Mouse (Mus musculus) midbrain, embryonic 14.5 days (tissue): Measurements from ENCODE around the gene Lmod3. TPM values are rescaled to one million over a fixed set of nuclear protein-coding genes. Genes with fewer than 3 reads are reported as not detected.

Source experiments
- ATAC-seq: fragments of 200-750 bp; cut with Nextera tagmentation; 2 replicates; pipeline ENCODE4 v1.8.0; 2017; ENCODE audit warnings: moderate number of reproducible peaks, moderate library complexity; ENCODE audit not compliant: low FRiP score, low TSS enrichment
- DNase-seq: peaks from one replicate; pipeline ENCODE4 v3.0.0-alpha.2; 2015
- H3K27ac ChIP-seq: fragments of 300-500 bp; sonication (generic); replicated peaks from 2 replicates; pipeline ENCODE4 v1.5.1; 2014; ENCODE audit warnings: mild to moderate bottlenecking, low read depth, low read length, moderate library complexity
- H3K27me3 ChIP-seq: fragments of 300-500 bp; sonication (generic); 2 replicates; pipeline ENCODE4 v1.6.1; 2014; ENCODE audit warnings: low read length, control low read depth, mixed read lengths; ENCODE audit not compliant: control insufficient read depth, insufficient read depth
- H3K36me3 ChIP-seq: fragments of 300-500 bp; sonication (generic); 2 replicates; pipeline ENCODE4 v1.6.1; 2014; ENCODE audit warnings: low read length, control low read depth; ENCODE audit not compliant: control insufficient read depth, insufficient read depth
- H3K4me1 ChIP-seq: fragments of 300-500 bp; sonication (generic); 2 replicates; pipeline ENCODE4 v1.6.1; 2014; ENCODE audit warnings: mild to moderate bottlenecking, antibody characterized with exemption, low read length, control low read depth; ENCODE audit not compliant: control insufficient read depth, insufficient read depth
- H3K4me2 ChIP-seq: fragments of 300-500 bp; sonication (generic); 2 replicates; pipeline ENCODE4 v1.6.1; 2014; ENCODE audit warnings: mild to moderate bottlenecking, low read length, moderate library complexity
- H3K4me3 ChIP-seq: fragments of 300-500 bp; sonication (generic); replicated peaks from 2 replicates; pipeline ENCODE4 v1.5.1; 2014; ENCODE audit warnings: low read depth, low read length
- H3K9ac ChIP-seq: fragments of 300-500 bp; sonication (generic); replicated peaks from 2 replicates; pipeline ENCODE4 v1.6.1; 2014; ENCODE audit warnings: mild to moderate bottlenecking, low read length, moderate library complexity
- H3K9me3 ChIP-seq: fragments of 300-500 bp; sonication (generic); 2 replicates; pipeline ENCODE4 v1.6.1; 2016; ENCODE audit warnings: low read length, control low read depth, mixed read lengths; ENCODE audit not compliant: control insufficient read depth
- WGBS: fragments of 180-500 bp; shearing (Covaris S2); extraction: QIAGEN DNeasy Blood & Tissue Kit; methylation state at CpG from one replicate; pipeline ENCODE4 v1.1.7; 2014; 5-methylcytosine and 5-hydroxymethylcytosine counted together
- polyA plus RNA-seq: library from polyadenylated mRNA; unstranded; fragments of >200 nt; fragmentation: Nextera tagmentation; extraction: Ambion mirVana; gene quantifications from 2 replicates; pipeline ENCODE4 v1.2.1, GENCODE M21; 2014

The Lmod3 gene
- polyA plus RNA-seq, 1 experiment from 2014 or later, result not detected

DNA sequence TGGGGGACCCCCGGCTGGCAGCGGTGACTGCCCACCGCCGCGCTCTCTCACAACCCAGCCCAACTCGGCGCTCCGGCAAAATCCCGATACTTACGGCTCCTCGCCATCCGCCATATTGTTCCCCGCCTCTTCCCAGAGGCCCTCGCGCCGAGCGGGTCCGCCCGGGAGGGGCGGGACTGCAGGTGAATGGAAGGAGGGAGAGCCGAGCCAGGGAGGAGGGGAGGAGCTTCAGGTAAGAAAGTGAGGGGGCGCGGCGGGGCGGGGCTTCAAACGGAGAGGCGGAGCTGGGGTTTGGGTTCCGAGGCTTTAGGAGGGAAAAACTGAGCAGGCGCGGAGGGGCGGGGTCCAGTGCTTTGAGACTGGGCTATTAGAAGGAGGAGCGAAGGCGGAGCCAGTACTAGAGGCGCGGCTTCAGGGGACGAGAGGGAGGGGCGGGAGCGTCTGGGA, 47.1 kb downstream of the Lmod3 start, which contains the start of gene Uba3:
Gene Uba3 (minus strand): TSS at position 209 of the 447 bp plus-strand sequence.
- Histone ChIP-seq H3K9ac (peak within 1 kb of the TSS; percentile 94), H3K4me3 (peak within 1 kb of the TSS; percentile 94), H3K9me3 (no peaks in the 10 kb centered on the region), H3K27ac (peak within 1 kb of the TSS; percentile 89), H3K4me2 (peak within 1 kb of the TSS; percentile 63), H3K27me3 (no peaks in the 10 kb centered on the region), H3K36me3 (0 out of 2 replicates have a peak, but pooled peaks cover 3% of the 10 kb centered on the region), H3K4me1 (peaks cover 13% of the 10 kb centered on the region)
- 1% methylated on average over 38 of the region's 38 CpGs for WGBS
- peak; percentile 99 for ATAC-seq
- DNase-seq, result peak; percentile 100

DNA sequence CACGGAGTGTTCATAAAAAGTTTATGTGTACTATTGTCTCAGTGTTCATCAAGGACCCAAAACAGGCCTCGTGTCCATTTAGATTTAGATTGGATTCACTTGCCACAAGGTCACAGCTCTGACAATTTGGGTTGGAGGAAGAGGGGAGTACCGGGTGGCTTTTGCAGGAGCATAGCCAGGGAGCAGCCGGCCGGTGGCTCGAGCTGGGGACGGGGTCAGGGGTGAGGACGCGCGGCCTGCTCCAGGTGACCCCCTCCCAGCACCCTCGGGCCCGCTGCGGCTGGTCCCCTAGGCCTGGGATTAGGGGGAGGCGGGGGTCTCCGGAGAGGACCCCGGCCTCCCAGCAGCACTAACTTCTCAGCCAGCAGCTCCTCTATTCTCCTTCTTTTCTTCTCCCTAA, 47.6 kb downstream of the Lmod3 start:
- Histone ChIP-seq H3K4me2 (peak overlapping the region; percentile 63), H3K4me1 (peaks cover 13% of the 10 kb centered on the region), H3K9me3 (no peaks in the 10 kb centered on the region), H3K9ac (peak overlapping the region; percentile 94), H3K27ac (peak overlapping the region; percentile 89), H3K27me3 (no peaks in the 10 kb centered on the region), H3K4me3 (peak overlapping the region; percentile 94), H3K36me3 (0 out of 2 replicates have a peak, but pooled peaks cover 3% of the 10 kb centered on the region)
- ATAC-seq (peak; percentile 53), DNase-seq (peak; percentile 37)
- 1% methylated on average over 16 of the region's 16 CpGs for WGBS

DNA sequence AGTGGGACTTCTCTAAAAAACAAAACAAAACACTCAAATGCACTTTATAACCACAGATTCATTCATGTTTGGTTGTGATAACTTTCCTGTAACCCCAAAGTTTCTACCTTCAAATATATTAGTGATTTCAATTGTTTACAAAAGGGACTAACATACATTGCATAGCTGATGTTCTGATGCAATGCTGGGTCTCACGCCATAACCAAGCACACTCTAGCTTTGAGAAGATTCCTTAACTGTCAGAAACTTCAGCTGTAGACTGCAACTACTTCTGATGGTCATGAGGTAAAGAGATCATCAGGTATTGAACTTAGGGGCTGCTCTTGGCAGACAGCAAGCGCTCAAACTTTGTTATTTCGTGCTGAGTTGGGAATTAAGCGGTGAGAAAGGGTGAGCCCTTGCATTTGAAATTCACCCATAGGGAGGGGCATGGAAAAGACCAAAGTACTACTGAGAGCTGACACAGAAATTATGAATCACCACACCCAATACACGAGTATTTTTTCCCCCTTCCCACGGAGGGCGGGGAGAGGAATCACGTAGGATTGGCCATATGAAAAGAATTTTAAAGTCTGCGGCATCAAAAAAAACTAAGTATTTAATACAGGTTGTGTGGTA, 48.2 kb downstream of the Lmod3 start:
- no peaks in the 10 kb centered on the region for H3K9me3 ChIP-seq
- DNase-seq, result no peak
- no peak for ATAC-seq

DNA sequence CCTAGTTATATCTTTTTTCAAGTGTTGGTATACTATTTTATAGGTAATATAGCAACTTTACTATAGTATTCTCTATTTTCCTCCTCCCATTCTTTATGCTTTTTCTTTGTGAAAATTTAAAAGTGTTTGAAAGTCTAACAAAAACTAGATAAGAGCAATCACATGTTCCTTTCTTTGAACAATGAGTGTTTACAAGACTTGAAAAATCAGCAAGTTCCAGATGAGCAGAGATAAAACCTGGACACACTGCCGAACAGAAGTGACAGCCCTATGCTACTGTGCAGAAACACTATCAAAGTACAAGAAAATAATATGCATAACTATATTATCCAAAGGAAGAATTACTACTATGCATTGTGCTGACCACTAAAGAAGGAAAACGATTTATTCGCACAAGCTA, 50.1 kb downstream of the Lmod3 start:
- Histone ChIP-seq H3K27me3 (no peaks in the 10 kb centered on the region), H3K9me3 (no peaks in the 10 kb centered on the region), H3K4me3 (no peak overlapping the region), H3K36me3 (peaks cover 11% of the 10 kb centered on the region), H3K4me2 (no peak overlapping the region), H3K9ac (no peak overlapping the region), H3K4me1 (peaks cover 13% of the 10 kb centered on the region), H3K27ac (no peak overlapping the region)
- ATAC-seq (no peak), DNase-seq (no peak)
- 95% methylated on average over 3 of the region's 3 CpGs for WGBS

More for the DNA sequence above, 48.2 kb downstream of the Lmod3 start:
- H3K4me1 ChIP-seq, result peaks cover 13% of the 10 kb centered on the region
- H3K27me3 ChIP-seq, result no peaks in the 10 kb centered on the region
- peak overlapping the region; percentile 94 for H3K4me3 ChIP-seq
- 0 out of 2 replicates have a peak, but pooled peaks cover 3% of the 10 kb centered on the region for H3K36me3 ChIP-seq
- no peak overlapping the region for H3K27ac ChIP-seq
- peak overlapping the region; percentile 94 for H3K9ac ChIP-seq
- 20% methylated on average over 9 of the region's 9 CpGs for whole genome bisulfite sequencing
- H3K4me2 ChIP-seq, result peak overlapping the region; percentile 63

DNA sequence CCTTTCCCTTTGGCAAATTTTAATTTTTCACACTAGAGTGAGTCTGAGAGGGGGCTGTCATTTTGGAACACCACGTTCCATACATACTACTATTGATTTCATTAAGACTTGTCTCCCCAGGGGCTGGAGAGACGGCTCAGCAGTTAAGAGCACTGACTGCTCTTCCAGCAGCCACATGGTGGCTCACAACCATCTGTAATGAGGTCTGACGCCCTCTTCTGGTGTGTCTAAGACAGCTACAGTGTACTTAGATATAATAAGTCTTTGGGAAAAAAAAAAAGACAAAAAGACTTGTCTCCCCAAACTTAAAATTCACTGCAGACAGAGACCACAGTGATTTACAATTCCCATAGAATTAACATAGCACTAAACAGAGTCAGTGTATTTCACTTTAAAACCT, 52.1 kb downstream of the Lmod3 start:
- Histone ChIP-seq H3K27me3 (no peaks in the 10 kb centered on the region), H3K9ac (no peak overlapping the region), H3K27ac (no peak overlapping the region), H3K4me3 (no peak overlapping the region), H3K4me2 (no peak overlapping the region), H3K9me3 (no peaks in the 10 kb centered on the region), H3K36me3 (peaks cover 30% of the 10 kb centered on the region), H3K4me1 (peaks cover 13% of the 10 kb centered on the region)
- DNase-seq (no peak), ATAC-seq (no peak)
- 46% methylated on average over 3 of the region's 3 CpGs for WGBS

Other genes with a start within 250 kb of the Lmod3 start
- 5.7 and 8.0 TPM in 2 replicates for gene Fam19a4, start 192.3 kb downstream of the Lmod3 start, polyA plus RNA-seq
- 5.2 and 9.1 TPM in 2 replicates for gene Eogt, start 103.6 kb downstream of the Lmod3 start, polyA plus RNA-seq
- gene Tmf1, start 73.6 kb downstream of the Lmod3 start, polyA plus RNA-seq, result 37.5 and 42.7 TPM in 2 replicates
- gene Uba3, start 47.1 kb downstream of the Lmod3 start, polyA plus RNA-seq, result 97.7 and 98.5 TPM in 2 replicates
- gene Arl6ip5, start 42.1 kb downstream of the Lmod3 start, polyA plus RNA-seq, result 70.7 and 113 TPM in 2 replicates